16 mouse cellular contexts compared by ENCODE assay signal in the genomic region with DNA sequence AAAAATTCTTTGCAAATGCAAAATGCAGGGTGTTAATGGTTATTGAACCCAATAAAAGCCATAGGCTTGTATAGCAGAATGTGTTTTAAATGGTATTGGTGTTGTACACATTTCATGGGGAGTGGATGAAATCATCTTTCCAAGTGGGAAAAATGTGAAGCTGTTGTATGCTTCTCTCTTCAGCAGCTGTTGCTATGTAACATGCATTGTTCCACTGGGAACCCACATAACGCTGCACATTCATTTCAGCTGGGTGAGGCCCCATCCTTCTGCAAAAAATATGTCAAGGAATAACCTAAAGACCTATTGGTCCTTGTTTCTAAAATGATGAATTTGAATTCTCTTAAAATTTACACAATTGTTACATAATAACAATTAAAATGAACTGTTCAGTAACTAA.
DNase-seq lines count a peak whose midpoint lies in the region; ATAC-seq and TF ChIP-seq lines count a peak whose summit lies in the region.
"Had no signal": no experiment of that assay in that cellular context is flagged by ENCODE, and none has a peak within 500 bp of the region (broad histone marks: within the 10 kb centered on the region; RNA-seq: fewer than 3 reads in every experiment).

No protein-coding gene starts in this region.

- peak; percentile 64 for ATAC-seq in hindbrain, embryonic 16.5 days
- ATAC-seq in hindbrain, embryonic 12.5 days (ENCODE audit: low FRiP score) = no peak
- peak; percentile 66 for ATAC-seq in midbrain, embryonic 15.5 days (replicated peaks)
- ATAC-seq in midbrain, embryonic 11.5 days (ENCODE audit: low FRiP score) = no peak
- no peak for ATAC-seq in midbrain, postnatal 0 days (ENCODE audit: low FRiP score)
- ATAC-seq: forebrain, postnatal 0 days had no signal

- no peak for DNase-seq in midbrain, embryonic 11.5 days (ENCODE audit: low spot score, missing footprints)
- DNase-seq in midbrain, postnatal 0 days (ENCODE audit: low spot score) = peak; percentile 39
- DNase-seq in left cerebral cortex, postnatal 14 days (ENCODE audit: low spot score in 2 of 2) = no peak
- DNase-seq: adrenal gland, adult 2 months; adrenal gland, postnatal 25 days; cerebellum, adult 2 months; cerebellum, postnatal 10 days; forebrain, postnatal 0 days; gastrocnemius, postnatal 14 days; heart, adult 2 months had no signal

- WGBS in hindbrain, embryonic 16.5 days = 47% methylated on average over 1 of the region's 1 CpGs
- WGBS in hindbrain, embryonic 12.5 days = 41% methylated on average over 1 of the region's 1 CpGs
- WGBS in midbrain, embryonic 15.5 days = 21% methylated on average over 1 of the region's 1 CpGs
- 78% methylated on average over 1 of the region's 1 CpGs for WGBS in midbrain, embryonic 11.5 days
- 38% methylated on average over 1 of the region's 1 CpGs for WGBS in midbrain, postnatal 0 days

- no peak overlapping the region for H3K4me2 ChIP-seq in hindbrain, embryonic 16.5 days (ENCODE audit: low read length)
- no peak overlapping the region for H3K4me2 ChIP-seq in hindbrain, embryonic 12.5 days (replicated peaks)
- H3K4me2 ChIP-seq in midbrain, embryonic 15.5 days = no peak overlapping the region
- no peak overlapping the region for H3K4me2 ChIP-seq in midbrain, embryonic 11.5 days
- H3K4me2 ChIP-seq in midbrain, postnatal 0 days (ENCODE audit: low read depth, low read length, poor library complexity, severe bottlenecking) = no peak overlapping the region
- H3K4me2 ChIP-seq: heart, embryonic 11.5 days; hindbrain, embryonic 15.5 days had no signal

- peaks cover 3% of the 10 kb centered on the region; the same call in 1 of the 2 replicates for H3K4me1 ChIP-seq in hindbrain, embryonic 16.5 days (ENCODE audit: control insufficient read depth, insufficient read depth, low read depth, low read length)
- H3K4me1 ChIP-seq in hindbrain, embryonic 12.5 days = no peaks in the 10 kb centered on the region
- H3K4me1 ChIP-seq in midbrain, embryonic 15.5 days = peaks cover 3% of the 10 kb centered on the region; the same call in 1 of the 2 replicates
- no peaks in the 10 kb centered on the region for H3K4me1 ChIP-seq in midbrain, embryonic 11.5 days (ENCODE audit: control insufficient read depth, insufficient read depth, low read length)
- no peaks in the 10 kb centered on the region for H3K4me1 ChIP-seq in midbrain, postnatal 0 days (ENCODE audit: insufficient read depth, low read length)

- no peak for TF ChIP-seq CTCF in midbrain, postnatal 0 days (IDR thresholded peaks at IDR 0.05)

- H3K27me3 ChIP-seq in hindbrain, embryonic 16.5 days (replicated peaks; ENCODE audit: control insufficient read depth, insufficient read depth, low read length) = no peaks in the 10 kb centered on the region
- H3K27me3 ChIP-seq in hindbrain, embryonic 12.5 days = no peaks in the 10 kb centered on the region
- no peaks in the 10 kb centered on the region for H3K27me3 ChIP-seq in midbrain, embryonic 15.5 days (replicated peaks)
- no peaks in the 10 kb centered on the region for H3K27me3 ChIP-seq in midbrain, embryonic 11.5 days (ENCODE audit: control insufficient read depth, insufficient read depth, low read length)
- H3K27me3 ChIP-seq in midbrain, postnatal 0 days (ENCODE audit: insufficient read depth, low read length) = no peaks in the 10 kb centered on the region
- H3K27me3 ChIP-seq: hindbrain, embryonic 15.5 days had no signal

- no peaks in the 10 kb centered on the region for H3K9me3 ChIP-seq in hindbrain, embryonic 16.5 days (ENCODE audit: control insufficient read depth, low read length)
- no peaks in the 10 kb centered on the region for H3K9me3 ChIP-seq in hindbrain, embryonic 12.5 days (replicated peaks)
- H3K9me3 ChIP-seq in midbrain, embryonic 15.5 days = no peaks in the 10 kb centered on the region
- no peaks in the 10 kb centered on the region for H3K9me3 ChIP-seq in midbrain, embryonic 11.5 days (ENCODE audit: control insufficient read depth, low read length)
- no peaks in the 10 kb centered on the region for H3K9me3 ChIP-seq in midbrain, postnatal 0 days (ENCODE audit: low read length)
- H3K9me3 ChIP-seq: embryonic facial prominence, embryonic 10.5 days; hindbrain, embryonic 15.5 days had no signal

- H3K4me3 ChIP-seq in hindbrain, embryonic 16.5 days (ENCODE audit: low read length) = no peak overlapping the region
- H3K4me3 ChIP-seq in hindbrain, embryonic 12.5 days = no peak overlapping the region
- no peak overlapping the region for H3K4me3 ChIP-seq in midbrain, embryonic 15.5 days
- no peak overlapping the region for H3K4me3 ChIP-seq in midbrain, embryonic 11.5 days (ENCODE audit: low read depth, low read length)
- H3K4me3 ChIP-seq in midbrain, postnatal 0 days (ENCODE audit: low read depth, low read length) = no peak overlapping the region
- H3K4me3 ChIP-seq: embryonic facial prominence, embryonic 10.5 days; heart, adult 2 months; hindbrain, embryonic 15.5 days had no signal

- H3K27ac ChIP-seq in hindbrain, embryonic 16.5 days (ENCODE audit: low read depth, low read length) = no peak overlapping the region
- H3K27ac ChIP-seq in hindbrain, embryonic 12.5 days = no peak overlapping the region
- H3K27ac ChIP-seq in midbrain, embryonic 15.5 days = no peak overlapping the region
- no peak overlapping the region for H3K27ac ChIP-seq in midbrain, embryonic 11.5 days (ENCODE audit: low read depth, low read length)
- no peak overlapping the region for H3K27ac ChIP-seq in midbrain, postnatal 0 days (ENCODE audit: low read depth, low read length)
- H3K27ac ChIP-seq: embryonic facial prominence, embryonic 10.5 days; heart, adult 2 months; hindbrain, embryonic 15.5 days had no signal

- intact Hi-C loops in left cerebral cortex, postnatal 14 days (cut with DNase I) = no loop called here

- no peaks in the 10 kb centered on the region for H3K36me3 ChIP-seq in hindbrain, embryonic 16.5 days (ENCODE audit: control insufficient read depth, insufficient read depth, low read length)
- H3K36me3 ChIP-seq in hindbrain, embryonic 12.5 days = no peaks in the 10 kb centered on the region
- no peaks in the 10 kb centered on the region for H3K36me3 ChIP-seq in midbrain, embryonic 15.5 days (replicated peaks)
- no peaks in the 10 kb centered on the region for H3K36me3 ChIP-seq in midbrain, embryonic 11.5 days (ENCODE audit: control insufficient read depth, insufficient read depth, low read length)
- H3K36me3 ChIP-seq in midbrain, postnatal 0 days (ENCODE audit: insufficient read depth, low read length) = no peaks in the 10 kb centered on the region
- H3K36me3 ChIP-seq: embryonic facial prominence, embryonic 10.5 days; hindbrain, embryonic 15.5 days had no signal

- no peak overlapping the region for H3K9ac ChIP-seq in hindbrain, embryonic 16.5 days (ENCODE audit: low read depth, low read length)
- H3K9ac ChIP-seq in hindbrain, embryonic 12.5 days = no peak overlapping the region
- H3K9ac ChIP-seq in midbrain, embryonic 15.5 days = no peak overlapping the region
- no peak overlapping the region for H3K9ac ChIP-seq in midbrain, embryonic 11.5 days (ENCODE audit: low read length)
- H3K9ac ChIP-seq in midbrain, postnatal 0 days (replicated peaks; ENCODE audit: low read length, poor library complexity, severe bottlenecking) = no peak overlapping the region
- H3K9ac ChIP-seq: forebrain, postnatal 0 days; hindbrain, embryonic 15.5 days had no signal

Comparison
In these comparisons a context has a peak if more than half of its experiments do, and no peak if none do; other contexts are left out.
1. ATAC-seq: peak in hindbrain, embryonic 16.5 days (single experiment) and midbrain, embryonic 15.5 days (single experiment); none in hindbrain, embryonic 12.5 days (single experiment), midbrain, embryonic 11.5 days (single experiment) and midbrain, postnatal 0 days (single experiment).